Mouse (Mus musculus) limb, embryonic 12.5 days (tissue): ENCODE results near the gene Npas1. TPM values are rescaled to one million over a fixed set of nuclear protein-coding genes. Genes with fewer than 3 reads are reported as not detected.

Experiments used
- ATAC-seq: fragments of 200-750 bp; cut with Nextera tagmentation; 2 replicates; pipeline ENCODE4 v1.8.0; 2017; ENCODE audit warnings: low read depth, moderate TSS enrichment; ENCODE audit not compliant: insufficient number of reproducible peaks, insufficient read depth, low FRiP score, low TSS enrichment
- H3K27ac ChIP-seq: fragments of 300-500 bp; sonication (generic); 2 replicates; pipeline ENCODE4 v1.5.1; 2016; ENCODE audit warnings: mild to moderate bottlenecking, moderate library complexity
- H3K27me3 ChIP-seq: fragments of 300-500 bp; sonication (generic); 2 replicates; pipeline ENCODE4 v1.6.1; 2016; ENCODE audit warnings: mild to moderate bottlenecking, moderate library complexity
- H3K36me3 ChIP-seq: fragments of 300-500 bp; sonication (generic); 2 replicates; pipeline ENCODE4 v1.6.1; 2016; ENCODE audit warnings: mild to moderate bottlenecking, moderate library complexity
- H3K4me1 ChIP-seq: fragments of 300-500 bp; sonication (generic); replicated peaks from 2 replicates; pipeline ENCODE4 v1.6.1; 2016
- H3K4me2 ChIP-seq: fragments of 300-500 bp; sonication (generic); 2 replicates; pipeline ENCODE4 v1.6.1; 2016; ENCODE audit warnings: mild to moderate bottlenecking, moderate library complexity
- H3K4me3 ChIP-seq: fragments of 300-500 bp; sonication (generic); replicated peaks from 2 replicates; pipeline ENCODE4 v1.5.1; 2016; ENCODE audit warnings: mild to moderate bottlenecking
- H3K9ac ChIP-seq: fragments of 300-500 bp; sonication (generic); replicated peaks from 2 replicates; pipeline ENCODE4 v1.6.1; 2016; ENCODE audit warnings: mild to moderate bottlenecking, moderate library complexity
- H3K9me3 ChIP-seq: fragments of 300-500 bp; sonication (generic); 2 replicates; pipeline ENCODE4 v1.6.1; 2016; ENCODE audit warnings: mild to moderate bottlenecking, moderate library complexity
- WGBS: fragments of 180-500 bp; shearing (Covaris S2); methylation state at CpG from one replicate; pipeline ENCODE4 v1.1.7; 2016; 5-methylcytosine and 5-hydroxymethylcytosine counted together
- polyA plus RNA-seq: library from polyadenylated mRNA; unstranded; fragments of >200 nt; fragmentation: Nextera tagmentation; extraction: Ambion mirVana; gene quantifications from 2 replicates; pipeline ENCODE4 v1.2.1, GENCODE M21; 2016

Npas1 gene
- polyA plus RNA-seq, 1 experiment from 2014 or later, result 0.44 TPM

DNA sequence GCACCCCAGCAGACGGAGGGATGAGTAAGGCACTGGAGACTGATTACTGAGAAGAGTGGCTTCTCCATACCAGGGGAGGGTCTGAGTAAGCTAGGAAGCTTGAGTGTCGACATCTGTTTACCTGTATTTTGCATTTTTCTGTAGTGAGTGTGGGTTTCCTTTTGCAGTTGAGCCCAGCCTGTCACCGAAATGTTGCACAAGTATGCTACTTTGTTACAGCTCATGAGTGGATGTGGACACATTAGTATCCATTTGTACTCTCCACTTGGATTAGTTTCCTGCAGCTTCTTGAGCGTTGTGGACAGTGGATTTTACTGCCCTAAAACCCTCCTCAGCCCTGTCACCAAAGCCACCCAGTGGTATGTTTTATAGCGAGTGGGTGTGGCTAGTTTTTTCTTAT is 58.8 kb downstream of the Npas1 start:
- no peak for ATAC-seq
- no peaks in the 10 kb centered on the region for H3K9me3 ChIP-seq
- 93% methylated on average over 5 of the region's 5 CpGs for WGBS

DNA sequence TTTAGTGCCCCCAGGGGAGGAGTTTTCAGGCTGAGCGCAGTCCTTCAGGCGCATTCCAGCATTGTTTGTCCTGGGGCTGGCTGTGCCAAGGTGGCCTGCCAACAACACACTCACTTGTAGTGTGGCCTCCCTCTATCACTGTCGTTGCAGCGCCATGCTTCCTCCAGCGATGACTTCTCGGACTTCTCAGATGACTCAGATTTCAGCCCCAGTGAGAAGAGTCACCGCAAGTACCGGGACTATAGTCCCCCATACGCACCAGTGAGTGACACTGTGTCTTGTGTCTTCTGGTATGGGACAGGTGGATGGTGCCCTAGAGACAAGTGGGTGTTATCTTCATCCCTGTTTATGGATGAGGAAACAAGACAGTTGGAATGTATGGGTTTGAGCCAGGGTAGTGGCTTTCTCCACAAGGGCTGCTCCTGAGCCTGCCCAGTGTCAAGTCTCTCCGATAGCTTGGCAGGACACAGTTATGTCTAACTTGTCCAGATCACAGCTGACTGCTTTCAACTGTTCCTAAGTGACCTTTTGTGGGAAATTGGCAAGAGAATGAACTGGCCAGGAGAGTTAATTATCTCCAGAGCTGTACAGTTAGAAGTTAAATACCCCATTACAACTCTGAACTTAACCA is 60.3 kb downstream of the Npas1 start:
- 93% methylated on average over 10 of the region's 10 CpGs for WGBS
- Histone ChIP-seq H3K27me3 (no peaks in the 10 kb centered on the region), H3K27ac (no peak overlapping the region), H3K4me1 (peaks cover 9% of the 10 kb centered on the region), H3K4me3 (no peak overlapping the region), H3K9me3 (no peaks in the 10 kb centered on the region), H3K4me2 (no peak overlapping the region), H3K9ac (no peak overlapping the region), H3K36me3 (peaks cover 85% of the 10 kb centered on the region)
- ATAC-seq, result no peak

More for the DNA sequence above, 58.8 kb downstream of the Npas1 start:
- Histone ChIP-seq H3K36me3 (peaks cover 97% of the 10 kb centered on the region), H3K4me3 (no peak overlapping the region), H3K4me1 (no peaks in the 10 kb centered on the region), H3K4me2 (no peak overlapping the region), H3K9ac (no peak overlapping the region), H3K27ac (no peak overlapping the region), H3K27me3 (no peaks in the 10 kb centered on the region)

DNA sequence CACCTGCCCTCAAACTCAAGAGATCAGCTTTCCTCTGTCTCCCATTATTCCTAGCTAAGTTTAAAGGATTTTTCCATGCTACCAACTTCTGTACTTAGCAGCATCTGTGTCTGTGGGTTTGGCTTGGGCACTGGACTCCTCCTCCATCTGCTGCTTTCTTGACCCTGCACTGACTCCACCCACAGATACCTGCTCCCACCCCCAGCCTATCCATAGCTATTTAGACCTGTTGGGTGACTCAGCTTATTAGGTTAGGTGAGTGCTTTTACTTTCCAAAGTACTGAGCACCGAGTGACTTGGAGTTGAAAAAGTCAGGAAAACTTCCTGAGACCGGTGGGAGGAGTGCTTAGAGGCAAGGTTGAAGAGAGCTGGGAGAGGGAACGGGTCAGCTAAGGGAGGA is 62.1 kb downstream of the Npas1 start:
- no peak overlapping the region for H3K4me3 ChIP-seq
- H3K4me1 ChIP-seq, result peaks cover 9% of the 10 kb centered on the region
- H3K4me2 ChIP-seq, result no peak overlapping the region
- H3K27ac ChIP-seq, result no peak overlapping the region
- H3K27me3 ChIP-seq, result no peaks in the 10 kb centered on the region
- no peak for ATAC-seq
- no peaks in the 10 kb centered on the region for H3K9me3 ChIP-seq
- H3K9ac ChIP-seq, result no peak overlapping the region
- 86% methylated on average over 3 of the region's 3 CpGs for WGBS
- H3K36me3 ChIP-seq, result peaks cover 74% of the 10 kb centered on the region

DNA sequence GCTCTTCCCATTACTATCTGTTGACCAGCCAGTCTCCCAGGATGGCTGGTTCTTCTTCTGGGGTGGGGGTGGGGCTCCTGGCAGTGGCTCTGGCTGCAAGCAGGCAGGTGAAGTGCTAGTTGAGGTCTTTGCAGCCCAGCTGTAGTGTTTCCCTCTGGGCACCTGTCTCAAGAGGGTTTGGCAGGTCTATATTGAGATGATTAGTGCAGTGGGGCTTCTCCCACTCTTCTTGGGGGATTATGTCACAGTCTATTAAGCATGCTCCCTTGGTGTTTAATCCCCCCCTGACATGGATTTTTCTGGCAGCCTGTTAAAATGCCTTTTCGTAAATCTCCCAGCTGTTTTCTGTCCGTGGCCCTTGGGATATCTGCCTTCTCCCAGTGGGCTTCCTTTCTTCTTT is 64.6 kb downstream of the Npas1 start:
- 75% methylated on average over 2 of the region's 2 CpGs for WGBS
- ATAC-seq, result no peak
- H3K27ac ChIP-seq, result no peak overlapping the region; the same call in 1 of the 2 replicates

DNA sequence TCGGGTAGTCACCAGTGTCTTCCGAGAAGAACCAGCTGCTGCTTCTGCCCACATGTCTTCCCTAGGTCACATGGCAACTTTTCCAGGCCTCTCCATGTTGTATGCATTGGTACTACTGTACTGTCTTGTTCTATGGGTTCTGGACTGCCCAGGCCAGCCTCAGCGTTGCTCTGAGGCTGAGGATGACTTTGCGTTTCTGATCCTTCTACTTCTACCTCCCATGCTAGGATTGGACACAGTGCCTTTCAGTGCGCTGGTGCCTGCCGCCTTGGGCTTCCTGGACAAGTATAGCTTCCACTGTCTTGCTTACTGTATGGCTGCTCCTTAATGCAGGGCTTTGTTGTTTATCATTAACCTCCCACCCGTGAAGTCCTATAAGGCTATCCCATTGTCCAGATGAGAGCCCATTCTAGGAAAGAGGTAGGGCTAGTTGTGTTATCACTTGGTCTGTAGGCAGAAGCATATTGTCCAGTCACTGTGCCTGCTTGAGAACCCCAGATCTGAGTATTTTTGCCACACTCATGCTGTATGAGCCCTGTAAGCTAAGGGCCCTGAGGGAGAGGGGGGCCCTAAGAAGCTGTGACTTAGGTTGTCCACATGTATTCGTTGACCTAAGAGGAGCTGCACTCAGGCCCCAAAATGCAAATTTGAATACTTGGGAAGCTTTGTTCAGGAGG is 65.2 kb downstream of the Npas1 start:
- WGBS, result 90% methylated on average over 8 of the region's 8 CpGs
- Histone ChIP-seq H3K9me3 (no peaks in the 10 kb centered on the region), H3K4me2 (no peak overlapping the region), H3K27ac (no peak overlapping the region; the same call in 1 of the 2 replicates), H3K36me3 (peaks cover 61% of the 10 kb centered on the region), H3K4me1 (peaks cover 9% of the 10 kb centered on the region), H3K27me3 (no peaks in the 10 kb centered on the region), H3K9ac (no peak overlapping the region), H3K4me3 (no peak overlapping the region)
- ATAC-seq, result no peak

More for the DNA sequence above, 64.6 kb downstream of the Npas1 start:
- H3K4me1 ChIP-seq, result peaks cover 9% of the 10 kb centered on the region
- H3K9ac ChIP-seq, result no peak overlapping the region
- H3K4me2 ChIP-seq, result no peak overlapping the region
- no peak overlapping the region for H3K4me3 ChIP-seq
- H3K36me3 ChIP-seq, result peaks cover 64% of the 10 kb centered on the region
- no peaks in the 10 kb centered on the region for H3K27me3 ChIP-seq
- H3K9me3 ChIP-seq, result no peaks in the 10 kb centered on the region

DNA sequence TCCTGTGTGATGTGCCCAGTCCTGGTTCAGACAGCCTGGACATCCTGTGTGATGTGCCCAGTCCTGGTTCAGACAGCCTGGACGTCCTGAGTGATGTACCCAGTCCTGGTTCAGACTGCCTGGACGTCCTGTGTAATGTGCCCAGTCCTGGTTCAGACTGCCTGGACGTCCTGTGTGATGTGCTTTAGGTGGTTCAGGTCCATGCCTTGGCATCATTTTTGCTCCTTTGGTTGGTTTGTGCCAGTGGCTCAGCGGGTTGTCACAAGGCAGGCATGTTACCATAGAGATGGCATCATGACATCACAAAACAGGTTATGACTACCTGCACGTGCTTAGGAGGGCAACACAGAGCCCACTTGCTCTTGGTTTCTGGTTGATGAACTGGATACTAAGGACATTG is 66.4 kb downstream of the Npas1 start:
- Histone ChIP-seq H3K4me1 (peaks cover 12% of the 10 kb centered on the region), H3K4me3 (no peak overlapping the region), H3K4me2 (no peak overlapping the region), H3K9me3 (no peaks in the 10 kb centered on the region), H3K9ac (no peak overlapping the region), H3K27me3 (no peaks in the 10 kb centered on the region), H3K36me3 (peaks cover 57% of the 10 kb centered on the region), H3K27ac (no peak overlapping the region)
- ATAC-seq, result no peak
- 89% methylated on average over 5 of the region's 5 CpGs for WGBS

DNA sequence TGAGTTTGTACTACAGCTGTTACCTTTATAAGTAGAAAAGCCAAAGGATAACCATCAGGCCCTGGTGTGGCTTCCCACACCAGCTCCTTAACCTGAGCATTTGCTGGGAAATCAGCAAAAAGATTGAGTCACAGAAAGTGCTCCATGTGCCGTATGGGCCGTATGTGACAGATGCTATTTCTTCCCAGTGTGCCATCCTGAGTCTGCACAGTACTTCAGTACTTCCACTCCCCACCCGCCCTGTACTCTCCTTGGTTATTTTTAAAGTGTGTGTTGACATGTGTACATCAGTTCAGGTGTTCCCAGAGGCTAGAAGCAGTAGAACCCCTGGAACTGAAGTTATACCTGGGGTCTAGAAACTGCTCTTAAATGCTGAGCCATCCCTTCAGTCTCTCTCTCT is 70.5 kb downstream of the Npas1 start:
- peaks cover 42% of the 10 kb centered on the region for H3K36me3 ChIP-seq
- H3K4me2 ChIP-seq, result no peak overlapping the region
- no peak overlapping the region for H3K9ac ChIP-seq
- no peak for ATAC-seq
- H3K27ac ChIP-seq, result no peak overlapping the region
- no peak overlapping the region for H3K4me3 ChIP-seq
- H3K27me3 ChIP-seq, result no peaks in the 10 kb centered on the region
- 91% methylated on average over 3 of the region's 3 CpGs for WGBS
- peaks cover 31% of the 10 kb centered on the region for H3K4me1 ChIP-seq
- no peaks in the 10 kb centered on the region for H3K9me3 ChIP-seq

Other genes starting within 250 kb of the Npas1 start
- 0.10 TPM in 1 of 2 replicates, not detected in the other for gene C5ar2, start 233.6 kb downstream of the Npas1 start, polyA plus RNA-seq
- 0.45 and 0.91 TPM in 2 replicates for gene C5ar1, start 218.2 kb downstream of the Npas1 start, polyA plus RNA-seq
- gene Inafm1, start 204.1 kb downstream of the Npas1 start, polyA plus RNA-seq, result 13.9 and 17.6 TPM in 2 replicates
- gene Ccdc9, start 190.9 kb downstream of the Npas1 start, polyA plus RNA-seq, result 43.1 and 44.7 TPM in 2 replicates
- 8.2 and 9.3 TPM in 2 replicates for gene Bbc3, start 169.3 kb downstream of the Npas1 start, polyA plus RNA-seq
- gene Sae1, start 89.9 kb downstream of the Npas1 start, polyA plus RNA-seq, result 404 and 415 TPM in 2 replicates
- 26.3 and 26.8 TPM in 2 replicates for gene Zc3h4, start 76.8 kb downstream of the Npas1 start, polyA plus RNA-seq
- 59.7 and 62.0 TPM in 2 replicates for gene Tmem160, start 24.9 kb downstream of the Npas1 start, polyA plus RNA-seq
- 25.6 and 30.3 TPM in 2 replicates for gene Arhgap35, start 137.3 kb upstream of the Npas1 start, polyA plus RNA-seq
- not detected in 2 replicates for gene Ceacam15, start 198.0 kb upstream of the Npas1 start, polyA plus RNA-seq
- not detected in 2 replicates for gene Ceacam9, start 244.2 kb upstream of the Npas1 start, polyA plus RNA-seq